Mouse (Mus musculus): ENCODE data around the gene Zdhhc14. TPM values are rescaled to one million over a fixed set of nuclear protein-coding genes. Genes with fewer than 3 reads are reported as not detected.

The Zdhhc14 gene
- polyA plus RNA-seq, 1 experiment from 2014 or later = 10.1 TPM

DNA sequence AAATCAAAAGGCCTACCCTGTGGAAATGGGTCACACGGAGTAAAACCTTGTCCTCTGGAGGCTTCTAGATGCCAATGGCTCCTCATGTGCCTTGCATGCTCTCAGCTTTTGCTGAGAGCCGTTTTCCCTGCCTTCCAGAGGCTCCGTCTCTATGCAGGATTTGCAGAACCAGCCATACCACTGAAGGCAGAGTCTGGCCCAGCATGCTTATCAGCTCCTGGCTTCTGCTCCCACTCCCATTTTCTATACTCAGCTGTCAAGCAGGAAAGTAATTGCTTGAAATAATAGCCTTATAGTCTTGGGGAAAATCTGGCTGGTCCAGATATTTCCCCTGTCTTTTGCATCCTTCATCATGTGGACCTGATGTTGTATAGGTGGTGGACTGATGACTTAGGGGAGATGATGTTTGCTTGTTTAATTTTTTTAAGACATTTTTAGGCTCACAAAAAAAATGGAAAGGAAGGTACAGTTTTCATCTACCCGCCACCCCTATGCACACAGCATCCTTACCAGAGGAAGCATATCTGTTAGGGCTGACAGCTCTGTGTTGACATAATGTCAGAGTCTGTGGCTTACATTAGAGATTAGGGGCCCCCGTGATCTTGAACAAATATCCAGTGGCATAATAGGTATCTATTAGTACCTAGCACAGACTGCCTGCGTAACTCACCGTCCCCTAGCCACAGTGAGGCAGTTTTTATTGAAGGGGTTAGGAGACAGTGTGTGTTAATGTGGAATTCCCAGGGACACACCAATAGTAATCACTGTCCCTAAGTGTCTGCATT, 218.2 kb downstream of the Zdhhc14 start:
- Histone ChIP-seq H3K27ac (0 out of 2 replicates have a peak overlapping the region, but pooled peaks have one; percentile 42), H3K4me2 (no peak overlapping the region), H3K27me3 (replicated peaks) (no peaks in the 10 kb centered on the region), H3K36me3 (replicated peaks) (no peaks in the 10 kb centered on the region), H3K9ac (no peak overlapping the region), H3K9me3 (no peaks in the 10 kb centered on the region), H3K4me3 (no peak overlapping the region), H3K4me1 (peaks cover 14% of the 10 kb centered on the region)
- ATAC-seq (replicated peaks) = peak; percentile 30; the same call in 1 of the 2 replicates
- 57% methylated on average over 7 of the region's 7 CpGs for WGBS

DNA sequence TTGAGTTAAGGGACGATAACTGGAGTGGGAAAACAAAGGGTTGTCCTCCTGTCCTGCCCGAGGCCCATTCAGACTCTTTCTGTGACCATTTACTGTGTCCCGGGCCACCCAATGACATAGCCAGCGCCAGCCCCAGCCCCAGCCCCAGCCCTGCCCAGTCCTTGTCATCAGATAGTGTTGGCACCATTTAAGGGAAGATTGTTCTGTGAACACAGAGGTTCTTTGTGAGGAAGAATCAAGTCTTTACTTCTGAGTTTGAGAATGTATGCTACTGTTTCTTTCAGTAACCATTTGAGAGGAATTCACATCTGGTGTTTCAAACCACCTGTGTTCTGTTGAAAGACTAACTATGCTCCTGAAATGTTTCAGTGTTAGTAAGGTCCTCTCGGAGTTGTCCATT, 219.5 kb downstream of the Zdhhc14 start:
- WGBS = 76% methylated on average over 5 of the region's 5 CpGs
- no peak overlapping the region for H3K27ac ChIP-seq

DNA sequence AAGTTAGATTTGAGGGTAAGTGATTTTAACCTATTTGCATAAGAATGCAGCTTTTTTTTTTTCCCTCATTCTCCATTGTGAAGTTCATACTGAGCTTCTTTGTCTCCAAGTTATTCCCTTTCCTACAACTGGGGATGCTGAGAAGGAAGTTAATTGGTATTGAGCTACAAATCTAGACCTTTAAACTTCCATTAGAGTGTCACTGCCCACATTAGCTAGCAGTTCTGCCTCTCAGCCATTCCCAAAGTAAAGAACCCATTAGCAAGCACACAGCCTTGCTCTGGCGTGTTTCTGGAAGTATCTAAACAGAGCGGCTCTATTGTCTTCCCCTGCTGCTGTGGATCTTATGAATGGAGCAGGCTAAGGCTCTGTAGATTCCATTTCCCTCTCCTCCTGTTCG, 220.8 kb downstream of the Zdhhc14 start:
- Histone ChIP-seq H3K36me3 (replicated peaks) (no peaks in the 10 kb centered on the region), H3K9me3 (no peaks in the 10 kb centered on the region), H3K27me3 (replicated peaks) (no peaks in the 10 kb centered on the region), H3K27ac (peak overlapping the region; percentile 41; the same call in 1 of the 2 replicates), H3K4me1 (peaks cover 14% of the 10 kb centered on the region), H3K4me3 (no peak overlapping the region), H3K4me2 (no peak overlapping the region), H3K9ac (no peak overlapping the region)
- WGBS = 43% methylated on average over 3 of the region's 3 CpGs
- ATAC-seq (replicated peaks) = no peak

More for the DNA sequence above, 219.5 kb downstream of the Zdhhc14 start:
- ATAC-seq (replicated peaks) = no peak
- Histone ChIP-seq H3K27me3 (replicated peaks) (no peaks in the 10 kb centered on the region), H3K4me3 (no peak overlapping the region), H3K4me2 (no peak overlapping the region), H3K4me1 (peaks cover 14% of the 10 kb centered on the region), H3K9ac (no peak overlapping the region), H3K36me3 (replicated peaks) (no peaks in the 10 kb centered on the region), H3K9me3 (no peaks in the 10 kb centered on the region)

DNA sequence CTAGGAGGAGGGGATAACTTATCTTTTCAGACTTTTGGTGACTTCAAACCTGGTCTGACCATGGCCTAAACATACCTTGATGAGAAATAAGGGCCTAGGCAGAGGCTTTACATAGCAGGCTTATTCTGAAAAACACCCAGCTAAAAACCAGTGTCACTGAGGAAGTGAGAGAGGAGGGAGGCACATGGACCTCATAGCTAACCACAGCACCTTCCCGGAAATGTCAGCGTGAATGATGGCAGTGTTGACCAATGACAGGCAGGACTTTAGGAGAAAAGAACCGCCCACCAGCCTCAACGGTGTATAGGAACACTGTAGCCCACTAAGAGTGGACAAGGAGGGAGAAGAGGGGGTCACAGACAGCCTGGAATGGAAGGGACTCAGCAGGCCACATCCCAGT, 224.6 kb downstream of the Zdhhc14 start:
- peaks cover 11% of the 10 kb centered on the region; the same call in 1 of the 2 replicates for H3K4me1 ChIP-seq
- no peak for ATAC-seq (replicated peaks)
- no peak overlapping the region for H3K4me3 ChIP-seq
- no peak overlapping the region for H3K9ac ChIP-seq
- H3K27me3 ChIP-seq (replicated peaks) = peaks cover 4% of the 10 kb centered on the region; the same call in 1 of the 2 replicates
- H3K9me3 ChIP-seq = no peaks in the 10 kb centered on the region
- H3K36me3 ChIP-seq (replicated peaks) = no peaks in the 10 kb centered on the region
- H3K27ac ChIP-seq = no peak overlapping the region
- 85% methylated on average over 4 of the region's 4 CpGs for WGBS
- no peak overlapping the region for H3K4me2 ChIP-seq

DNA sequence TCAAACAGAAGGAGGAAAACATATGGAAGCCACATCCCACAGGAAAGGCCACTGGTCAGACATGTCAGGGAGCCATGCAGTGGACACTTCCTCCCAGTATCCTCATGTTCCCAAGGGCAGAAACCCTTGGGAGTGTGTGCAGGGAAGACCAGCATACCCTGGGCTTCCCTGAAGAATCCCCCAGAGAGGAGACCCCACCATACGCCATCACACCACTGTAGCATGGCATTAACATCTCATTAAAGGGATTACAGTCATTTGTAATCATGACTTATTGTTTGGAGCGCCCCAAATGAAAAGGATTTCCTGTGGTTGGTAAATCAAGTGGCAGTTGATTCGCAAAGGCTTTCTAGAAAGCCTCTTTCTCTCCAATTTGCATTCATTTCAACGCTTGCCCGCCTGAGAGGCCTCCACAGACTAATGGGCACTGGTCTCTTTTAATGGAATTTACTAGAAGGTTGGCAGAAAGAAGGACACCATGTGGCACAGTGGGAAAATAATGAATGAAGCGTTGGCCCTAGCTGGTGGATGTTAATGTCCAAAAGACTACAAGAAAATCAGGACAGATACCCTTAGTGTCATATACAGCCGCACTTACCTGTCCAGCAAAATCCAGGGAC, 226.5 kb downstream of the Zdhhc14 start:
- Histone ChIP-seq H3K27ac (no peak overlapping the region), H3K4me3 (no peak overlapping the region), H3K4me2 (no peak overlapping the region), H3K9me3 (no peaks in the 10 kb centered on the region), H3K4me1 (0 out of 2 replicates have a peak, but pooled peaks cover 3% of the 10 kb centered on the region), H3K9ac (no peak overlapping the region), H3K27me3 (replicated peaks) (peaks cover 4% of the 10 kb centered on the region; the same call in 1 of the 2 replicates), H3K36me3 (replicated peaks) (no peaks in the 10 kb centered on the region)
- WGBS = 29% methylated on average over 7 of the region's 7 CpGs
- ATAC-seq (replicated peaks) = peak; percentile 30; the same call in 1 of the 2 replicates

DNA sequence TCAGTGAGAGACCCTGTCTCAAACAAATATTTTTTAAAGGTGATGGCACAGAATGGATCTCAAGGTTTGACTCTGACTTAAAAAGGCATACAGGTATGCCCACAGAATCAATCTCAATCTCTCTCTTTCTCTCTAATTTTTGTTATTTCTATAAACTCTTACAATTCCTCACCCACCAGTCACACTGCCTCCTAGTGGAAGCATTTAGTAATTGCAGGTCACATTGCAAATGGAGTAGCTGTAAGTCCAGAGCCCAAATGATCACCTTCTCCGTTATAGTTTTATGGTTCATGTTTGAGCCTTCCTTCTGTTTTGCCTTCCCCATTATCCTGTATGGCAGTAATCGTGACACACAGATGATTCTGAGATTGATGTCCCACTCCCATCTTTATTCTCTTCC, 230.4 kb downstream of the Zdhhc14 start:
- no peak overlapping the region for H3K27ac ChIP-seq
- H3K9me3 ChIP-seq = no peaks in the 10 kb centered on the region
- H3K4me3 ChIP-seq = no peak overlapping the region
- WGBS = 95% methylated on average over 2 of the region's 2 CpGs
- no peak overlapping the region for H3K4me2 ChIP-seq
- H3K4me1 ChIP-seq = 0 out of 2 replicates have a peak, but pooled peaks cover 3% of the 10 kb centered on the region
- peaks cover 4% of the 10 kb centered on the region; the same call in 1 of the 2 replicates for H3K27me3 ChIP-seq (replicated peaks)
- ATAC-seq (replicated peaks) = no peak
- H3K36me3 ChIP-seq (replicated peaks) = no peaks in the 10 kb centered on the region
- H3K9ac ChIP-seq = no peak overlapping the region

DNA sequence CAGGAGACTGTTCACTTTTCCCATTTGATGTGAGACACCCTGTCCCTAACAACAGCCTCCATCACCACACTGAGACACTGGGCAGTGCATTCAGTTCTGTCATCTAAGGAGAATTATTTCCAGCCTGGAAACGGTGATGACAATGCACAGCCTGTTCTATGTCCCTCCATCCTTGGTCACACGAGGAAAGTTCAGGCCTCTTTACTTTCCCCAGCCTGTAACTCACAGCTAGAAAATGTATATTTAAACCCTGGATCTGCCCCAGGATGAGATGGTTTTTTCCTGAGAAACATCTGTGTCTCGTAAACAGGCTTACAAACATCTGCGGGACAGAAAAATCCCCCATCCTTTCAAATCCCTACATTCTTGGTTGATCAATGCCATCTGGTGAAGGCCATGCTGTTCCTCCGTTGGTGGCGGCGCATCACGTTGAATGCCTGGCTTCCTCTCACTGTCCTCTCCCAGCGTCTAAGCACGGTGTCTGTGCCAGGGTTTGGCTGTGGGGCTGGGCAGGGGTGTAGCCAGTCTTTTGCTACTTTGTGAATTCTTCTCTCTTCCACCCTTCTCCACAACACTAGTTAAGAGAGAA, 231.3 kb downstream of the Zdhhc14 start:
- H3K4me1 ChIP-seq = 0 out of 2 replicates have a peak, but pooled peaks cover 3% of the 10 kb centered on the region
- H3K9ac ChIP-seq = no peak overlapping the region
- H3K36me3 ChIP-seq (replicated peaks) = no peaks in the 10 kb centered on the region
- H3K27ac ChIP-seq = no peak overlapping the region
- 86% methylated on average over 10 of the region's 10 CpGs for WGBS
- no peak overlapping the region for H3K4me2 ChIP-seq
- no peaks in the 10 kb centered on the region for H3K9me3 ChIP-seq
- H3K27me3 ChIP-seq (replicated peaks) = peaks cover 4% of the 10 kb centered on the region; the same call in 1 of the 2 replicates
- no peak for ATAC-seq (replicated peaks)
- H3K4me3 ChIP-seq = no peak overlapping the region

DNA sequence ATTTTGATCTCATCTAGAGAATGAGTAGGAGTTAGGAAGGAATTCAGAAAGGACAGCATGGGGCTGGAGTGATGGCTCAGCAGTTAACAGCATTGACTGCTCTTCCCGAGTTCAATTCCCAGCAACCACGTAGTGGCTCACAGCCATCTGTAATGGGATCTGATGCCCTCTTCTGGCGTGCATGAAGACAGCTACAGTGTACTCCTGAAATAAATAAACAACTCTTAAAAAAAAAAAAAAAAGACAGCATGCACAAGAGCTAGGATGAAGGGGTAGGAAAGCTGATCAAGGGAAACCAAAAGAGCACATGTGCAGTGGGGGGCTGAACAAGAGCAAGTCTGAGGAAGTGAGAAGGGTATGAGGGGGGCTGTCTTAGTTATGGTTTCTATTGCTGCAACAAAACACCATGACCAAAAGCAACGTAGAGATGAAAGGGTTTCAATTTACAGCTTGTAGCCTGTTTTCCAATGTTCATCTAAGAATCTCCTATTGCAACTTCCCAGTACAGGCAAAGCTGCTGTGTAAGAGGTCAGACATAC, 237.3 kb downstream of the Zdhhc14 start:
- Histone ChIP-seq H3K4me2 (no peak overlapping the region), H3K27ac (no peak overlapping the region), H3K9me3 (no peaks in the 10 kb centered on the region), H3K9ac (no peak overlapping the region), H3K4me1 (no peaks in the 10 kb centered on the region), H3K27me3 (replicated peaks) (no peaks in the 10 kb centered on the region), H3K36me3 (replicated peaks) (no peaks in the 10 kb centered on the region), H3K4me3 (no peak overlapping the region)
- ATAC-seq (replicated peaks) = no peak
- WGBS = 50% methylated on average over 4 of the region's 4 CpGs

DNA sequence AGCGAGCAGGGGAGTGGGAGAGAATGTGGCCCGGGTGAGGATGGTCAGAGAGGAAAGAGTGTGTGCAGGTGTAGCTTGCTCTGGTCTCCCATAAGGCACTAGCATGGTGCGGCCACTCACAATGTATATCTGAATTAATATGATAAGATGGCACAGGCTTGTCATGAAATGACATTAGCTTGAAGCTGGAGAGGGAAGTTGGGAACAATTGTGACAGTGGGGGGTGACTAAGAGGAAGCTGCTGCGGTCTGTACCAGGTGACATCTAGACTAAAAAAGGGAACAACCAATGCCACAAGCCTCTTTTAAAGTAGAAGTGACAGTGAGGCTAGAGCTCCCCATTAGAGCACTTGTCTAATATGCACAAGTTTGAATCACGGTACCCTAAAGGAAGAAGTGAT, 238.2 kb downstream of the Zdhhc14 start:
- WGBS = 91% methylated on average over 5 of the region's 5 CpGs
- no peak overlapping the region for H3K9ac ChIP-seq

DNA sequence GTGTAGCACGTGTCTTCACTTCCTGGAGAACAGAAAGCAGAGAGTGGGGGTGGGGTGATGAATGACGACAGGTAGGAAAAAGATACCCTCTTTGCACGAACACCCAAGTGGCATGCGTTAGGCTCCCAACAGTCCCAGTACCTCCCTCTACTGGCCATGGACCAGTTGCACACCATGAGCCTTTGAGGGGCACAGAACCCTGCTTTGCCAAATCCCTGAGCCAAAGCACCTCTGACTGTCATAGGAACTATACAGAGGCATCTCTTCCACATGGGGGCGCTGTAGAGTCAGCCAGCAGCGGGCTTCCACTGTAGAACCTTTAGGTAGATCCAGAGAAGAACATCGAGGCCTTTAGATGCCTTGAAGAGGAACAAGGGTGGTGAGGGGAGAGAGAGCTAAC, 241.0 kb downstream of the Zdhhc14 start:
- Histone ChIP-seq H3K4me2 (no peak overlapping the region), H3K27me3 (replicated peaks) (no peaks in the 10 kb centered on the region), H3K9me3 (no peaks in the 10 kb centered on the region), H3K4me1 (no peaks in the 10 kb centered on the region), H3K9ac (no peak overlapping the region), H3K4me3 (no peak overlapping the region), H3K36me3 (replicated peaks) (no peaks in the 10 kb centered on the region), H3K27ac (no peak overlapping the region)
- WGBS = 33% methylated on average over 7 of the region's 7 CpGs
- ATAC-seq (replicated peaks) = no peak

More for the DNA sequence above, 238.2 kb downstream of the Zdhhc14 start:
- no peaks in the 10 kb centered on the region for H3K4me1 ChIP-seq
- no peaks in the 10 kb centered on the region for H3K27me3 ChIP-seq (replicated peaks)
- H3K4me2 ChIP-seq = no peak overlapping the region
- ATAC-seq (replicated peaks) = no peak
- H3K27ac ChIP-seq = no peak overlapping the region
- no peaks in the 10 kb centered on the region for H3K36me3 ChIP-seq (replicated peaks)
- H3K4me3 ChIP-seq = no peak overlapping the region
- no peaks in the 10 kb centered on the region for H3K9me3 ChIP-seq

DNA sequence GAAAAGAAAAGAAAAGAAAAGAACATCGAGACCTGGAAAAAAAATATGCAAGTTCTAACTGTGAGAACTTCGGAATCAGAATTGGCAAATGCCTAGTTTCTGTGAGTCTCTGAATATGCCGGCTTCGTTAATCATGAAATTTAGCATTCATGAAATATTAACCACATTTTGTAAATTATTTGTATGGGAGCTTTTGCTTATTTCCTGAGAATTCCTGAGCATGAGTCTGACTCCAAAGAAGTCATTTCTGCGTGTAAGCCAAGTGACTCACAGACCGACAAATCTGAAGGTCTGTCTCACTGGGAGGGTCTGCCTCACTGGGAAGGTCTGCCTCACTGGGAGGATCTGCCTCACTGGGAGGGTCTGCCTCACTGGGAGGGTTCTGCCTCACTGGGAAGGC, 248.7 kb downstream of the Zdhhc14 start:
- no peaks in the 10 kb centered on the region for H3K9me3 ChIP-seq
- no peak overlapping the region for H3K9ac ChIP-seq
- H3K27ac ChIP-seq = no peak overlapping the region
- H3K4me1 ChIP-seq = no peaks in the 10 kb centered on the region
- no peak overlapping the region for H3K4me3 ChIP-seq
- 91% methylated on average over 6 of the region's 6 CpGs for WGBS
- H3K27me3 ChIP-seq (replicated peaks) = no peaks in the 10 kb centered on the region
- H3K4me2 ChIP-seq = no peak overlapping the region
- H3K36me3 ChIP-seq (replicated peaks) = no peaks in the 10 kb centered on the region
- no peak for ATAC-seq (replicated peaks)

DNA sequence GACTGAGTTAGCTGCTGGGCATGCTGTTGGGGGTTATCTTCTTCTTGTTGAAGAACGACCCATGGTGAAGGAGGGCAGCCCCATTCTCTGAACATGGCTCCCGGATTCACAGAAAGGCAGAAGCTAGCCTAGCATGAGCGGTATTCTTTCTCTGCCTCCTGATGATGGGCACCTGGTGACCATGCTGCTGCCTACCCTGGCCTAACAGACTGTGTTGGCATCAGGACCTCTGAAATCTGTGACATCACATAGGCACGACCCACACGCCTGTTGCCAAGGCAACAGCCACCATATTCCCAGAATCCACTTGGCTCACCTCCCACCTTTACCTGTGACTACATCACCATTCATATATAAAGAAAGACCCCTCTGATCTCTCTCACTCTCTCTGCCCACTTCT, 251.7 kb downstream of the Zdhhc14 start:
- H3K4me3 ChIP-seq = no peak overlapping the region
- no peak overlapping the region for H3K9ac ChIP-seq
- H3K27ac ChIP-seq = no peak overlapping the region
- H3K4me1 ChIP-seq = no peaks in the 10 kb centered on the region
- H3K27me3 ChIP-seq (replicated peaks) = no peaks in the 10 kb centered on the region
- H3K4me2 ChIP-seq = no peak overlapping the region
- no peaks in the 10 kb centered on the region for H3K9me3 ChIP-seq
- WGBS = 88% methylated on average over 5 of the region's 5 CpGs
- ATAC-seq (replicated peaks) = no peak
- no peaks in the 10 kb centered on the region for H3K36me3 ChIP-seq (replicated peaks)

Data from midbrain, embryonic 15.5 days (tissue).